Mouse (Mus musculus) splenic B cell, adult 2 months (primary cell): ENCODE measurements at regions not wholly inside any gene's neighbourhood (a gene's known extent, or its start where the extent isn't known, plus 50 kb on each side); places are given as distances from the start of the nearest gene placed in this dataset.
"Not testable (repeated sequence)": the region's sequence is repeated elsewhere in the genome, so short reads cannot be mapped to it uniquely, and the experiment has no call there.

Source experiments
- DNase-seq: peaks from one replicate; pipeline ENCODE4 v3.0.0-alpha.2; 2011; ENCODE audit warnings: low read depth, low spot score
- H3K27me3 ChIP-seq: 2 replicates; pipeline ENCODE4 v1.6.1; 2012; ENCODE audit warnings: mild to moderate bottlenecking, low read length, moderate library complexity, mixed read lengths; ENCODE audit not compliant: control insufficient read depth, poor library complexity, insufficient read depth, severe bottlenecking
- H3K36me3 ChIP-seq: 2 replicates; pipeline ENCODE4 v1.6.1; 2012; ENCODE audit warnings: mild to moderate bottlenecking, low read length, moderate library complexity, mixed read lengths; ENCODE audit not compliant: control insufficient read depth, poor library complexity, insufficient read depth, severe bottlenecking

DNA sequence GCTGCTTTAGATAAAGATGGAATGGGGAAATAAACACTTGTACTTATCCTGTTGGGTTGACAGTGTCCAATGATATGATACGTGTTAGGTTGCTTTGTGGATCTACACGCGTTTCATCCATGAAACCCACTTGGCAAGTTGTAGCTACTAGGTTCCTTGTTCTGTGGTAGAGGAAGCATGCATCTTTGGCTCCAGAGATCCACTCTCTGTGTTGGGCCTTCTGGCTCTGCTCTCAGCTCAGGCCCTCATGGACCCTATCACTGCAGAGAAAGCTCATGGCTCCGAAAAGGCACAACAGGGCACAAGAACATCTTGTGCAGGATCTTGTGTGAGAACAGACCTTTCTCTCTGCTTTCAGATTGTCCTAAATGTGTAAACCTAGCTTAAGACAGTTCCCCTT, 122.3 kb downstream of the Enc1 start:
- no peaks in the 10 kb centered on the region for H3K27me3 ChIP-seq
- DNase-seq: no peak
- no peaks in the 10 kb centered on the region for H3K36me3 ChIP-seq

DNA sequence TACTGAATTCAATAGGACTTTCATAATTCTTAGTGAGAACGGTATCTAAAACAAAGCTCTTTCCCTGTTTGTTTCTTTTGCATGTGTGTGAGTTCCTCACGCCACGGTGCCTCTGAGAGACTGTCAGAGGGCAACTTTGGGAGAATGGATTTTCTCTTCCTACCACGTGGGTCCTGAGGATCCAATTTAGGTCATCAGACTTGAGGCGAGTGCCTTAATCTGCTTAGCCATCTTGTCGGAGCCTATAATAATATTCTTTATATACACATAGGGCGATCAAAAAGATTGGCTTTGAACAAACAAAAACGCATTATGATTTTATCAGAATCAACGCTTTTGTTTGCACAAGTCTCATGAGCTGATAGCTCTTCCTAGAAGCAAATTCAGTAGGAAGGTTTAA, 119.6 kb downstream of the Enc1 start:
- H3K36me3 ChIP-seq: no peaks in the 10 kb centered on the region
- DNase-seq: no peak
- no peaks in the 10 kb centered on the region for H3K27me3 ChIP-seq

DNA sequence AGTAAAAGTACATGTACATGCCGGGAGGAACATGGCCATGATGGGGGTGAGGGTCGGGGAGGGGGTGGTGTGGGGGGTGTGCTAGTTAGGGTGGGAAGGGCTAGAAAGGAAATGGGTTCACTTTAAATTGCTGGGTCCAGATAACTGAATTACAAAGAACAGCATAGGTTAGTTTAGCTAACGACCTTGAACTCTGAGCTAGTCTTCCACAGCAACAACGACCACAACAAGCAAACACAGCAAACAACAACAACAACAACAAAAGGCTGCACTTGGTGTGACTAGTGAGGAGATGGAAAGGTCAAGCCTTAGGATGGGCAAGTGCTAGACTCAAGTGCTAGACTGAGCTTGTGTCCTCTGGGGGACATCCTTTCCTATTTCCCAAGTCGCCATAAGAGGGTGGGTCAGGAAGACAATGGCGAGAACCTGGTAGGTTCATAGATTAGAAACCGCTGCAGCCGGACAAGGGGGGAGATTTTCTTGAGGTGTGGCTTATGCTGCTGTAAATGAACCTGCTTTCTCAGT, 117.9 kb downstream of the Enc1 start:
- no peaks in the 10 kb centered on the region for H3K27me3 ChIP-seq
- H3K36me3 ChIP-seq: no peaks in the 10 kb centered on the region
- DNase-seq: no peak

DNA sequence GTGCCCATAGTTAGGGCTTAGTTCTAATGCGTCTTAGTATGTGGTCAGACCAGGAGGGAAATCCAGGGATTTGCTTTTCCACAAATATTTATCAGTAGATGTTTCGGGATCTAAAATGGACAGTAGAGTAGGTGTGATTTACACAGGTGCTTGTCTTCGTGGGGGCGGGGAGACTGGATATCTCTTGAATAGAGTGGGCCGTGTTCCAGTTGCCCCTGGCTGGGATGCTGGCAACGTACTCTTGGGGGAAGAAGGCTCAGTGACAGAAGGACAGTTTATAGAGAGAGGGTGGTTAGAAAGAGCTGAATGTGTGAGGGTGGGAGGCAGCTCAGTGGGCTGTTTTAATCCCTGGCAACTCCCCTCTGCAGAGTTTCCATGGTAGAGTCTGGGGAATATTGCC, 117.4 kb downstream of the Enc1 start:
- no peaks in the 10 kb centered on the region for H3K36me3 ChIP-seq
- DNase-seq: no peak
- no peaks in the 10 kb centered on the region for H3K27me3 ChIP-seq

DNA sequence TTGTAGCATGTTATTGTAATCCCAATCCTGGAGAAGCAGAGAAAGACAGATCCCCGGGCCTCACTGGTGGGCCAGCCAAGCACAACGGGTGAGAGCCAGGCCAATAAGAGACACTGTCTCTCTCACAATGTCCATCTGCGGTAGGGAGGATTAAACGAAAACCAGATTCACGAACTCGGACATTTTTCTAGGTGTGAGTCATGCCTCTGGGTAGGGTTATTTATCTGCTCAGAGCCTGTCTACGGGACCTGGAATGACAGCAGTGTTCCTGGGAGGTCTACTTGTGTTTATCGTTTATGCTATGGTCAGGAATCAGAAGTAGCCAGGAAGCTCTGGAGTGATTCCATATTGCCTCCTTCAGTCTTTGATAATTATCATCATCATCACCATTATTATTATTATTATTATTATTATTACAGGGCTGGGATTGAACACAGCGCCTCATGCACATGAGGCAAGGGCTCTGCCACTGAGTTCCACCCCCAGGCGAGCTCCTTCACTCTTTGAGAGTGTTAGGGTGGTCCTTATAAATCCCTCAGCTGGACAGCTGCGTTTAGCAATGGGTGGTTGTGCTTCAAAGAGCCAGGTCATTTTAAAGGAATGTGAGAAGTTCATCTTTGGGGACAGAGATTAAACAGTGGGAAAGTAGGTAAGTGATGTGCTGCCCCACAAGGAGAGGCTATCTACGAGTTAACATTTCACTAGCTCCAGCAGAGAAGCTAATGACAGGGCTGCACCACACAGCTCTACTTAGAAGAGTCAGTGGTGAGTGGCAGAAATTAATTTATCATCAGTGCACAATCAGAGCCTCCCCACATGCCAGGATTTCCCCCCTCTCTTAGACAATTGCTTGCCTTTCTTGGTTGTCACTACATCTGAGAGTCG, 116.3 kb downstream of the Enc1 start:
- Histone ChIP-seq H3K36me3 (no peaks in the 10 kb centered on the region), H3K27me3 (no peaks in the 10 kb centered on the region)
- DNase-seq: no peak

DNA sequence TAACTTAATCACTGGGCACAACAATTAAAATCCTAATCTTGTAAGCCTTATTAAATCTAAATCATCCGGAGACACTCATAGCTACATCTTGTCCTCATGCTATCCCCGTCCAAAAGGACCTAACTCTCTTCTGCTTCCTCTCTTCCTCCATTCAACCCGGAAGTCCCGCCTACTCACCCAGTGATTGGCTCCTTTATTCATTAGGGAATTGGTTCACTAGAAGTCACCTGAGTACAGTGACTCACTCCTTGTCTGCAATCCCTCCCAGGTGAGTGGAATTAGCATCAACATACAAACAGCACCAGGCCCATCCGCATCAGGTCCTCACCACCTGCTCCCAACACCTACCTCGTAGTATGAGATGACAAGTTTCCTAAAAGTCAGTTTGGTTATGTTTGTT, 114.5 kb downstream of the Enc1 start:
- not testable (repeated sequence) for DNase-seq, H3K27me3 ChIP-seq, H3K36me3 ChIP-seq

DNA sequence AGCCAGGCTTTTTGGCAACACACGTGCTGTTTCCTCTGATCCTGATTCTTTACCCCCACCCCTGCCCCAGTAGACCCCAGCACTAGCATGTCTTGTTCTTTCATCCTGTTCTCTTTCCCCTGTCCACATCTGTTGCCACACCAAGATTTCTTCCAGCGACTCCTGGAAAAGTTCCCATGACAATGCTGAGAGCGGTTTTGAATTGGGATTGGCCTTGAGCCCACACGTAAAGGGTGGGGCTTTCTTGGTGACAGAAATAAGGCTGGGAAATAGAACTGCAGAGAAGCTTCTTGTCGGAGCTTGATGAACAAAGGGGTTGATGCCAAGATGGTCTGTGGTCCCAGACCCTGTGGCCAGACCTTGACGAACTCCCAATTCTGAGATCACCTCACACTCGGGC, 106.8 kb downstream of the Enc1 start:
- Histone ChIP-seq H3K27me3 (no peaks in the 10 kb centered on the region), H3K36me3 (no peaks in the 10 kb centered on the region)
- no peak for DNase-seq

DNA sequence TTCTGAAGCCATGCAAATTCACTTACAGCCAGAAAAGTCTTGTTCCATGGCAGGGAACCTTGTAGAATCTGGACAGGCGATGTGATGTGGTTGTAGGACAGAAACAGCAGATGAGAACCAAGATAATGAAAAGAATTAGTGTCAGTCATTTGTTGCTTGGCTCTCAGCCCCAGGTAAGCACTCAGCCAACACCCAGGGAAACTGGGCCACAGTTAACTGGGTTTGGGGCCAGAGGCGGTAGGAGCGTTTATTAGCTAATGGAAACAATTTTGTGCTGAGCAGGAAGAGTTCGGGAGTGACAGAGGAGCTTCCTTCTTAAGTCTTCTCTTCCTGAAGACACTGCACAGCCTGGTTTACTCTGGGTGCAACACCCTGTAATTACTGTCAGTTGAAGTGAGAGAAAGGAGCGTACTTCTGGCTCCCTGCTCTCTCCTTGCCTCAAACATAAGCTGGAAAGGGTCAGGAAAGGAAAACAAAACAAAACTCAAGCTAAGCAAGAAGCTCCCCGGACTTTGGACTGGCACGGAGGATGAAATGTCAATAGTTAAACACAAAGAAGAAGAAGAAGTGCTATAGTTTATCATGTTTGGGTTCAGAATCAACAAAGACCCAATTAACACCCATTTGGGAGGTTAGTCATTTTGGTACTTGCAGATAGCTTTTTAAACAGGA, 100.4 kb downstream of the Enc1 start:
- no peak for DNase-seq
- Histone ChIP-seq H3K36me3 (no peaks in the 10 kb centered on the region), H3K27me3 (no peaks in the 10 kb centered on the region)

DNA sequence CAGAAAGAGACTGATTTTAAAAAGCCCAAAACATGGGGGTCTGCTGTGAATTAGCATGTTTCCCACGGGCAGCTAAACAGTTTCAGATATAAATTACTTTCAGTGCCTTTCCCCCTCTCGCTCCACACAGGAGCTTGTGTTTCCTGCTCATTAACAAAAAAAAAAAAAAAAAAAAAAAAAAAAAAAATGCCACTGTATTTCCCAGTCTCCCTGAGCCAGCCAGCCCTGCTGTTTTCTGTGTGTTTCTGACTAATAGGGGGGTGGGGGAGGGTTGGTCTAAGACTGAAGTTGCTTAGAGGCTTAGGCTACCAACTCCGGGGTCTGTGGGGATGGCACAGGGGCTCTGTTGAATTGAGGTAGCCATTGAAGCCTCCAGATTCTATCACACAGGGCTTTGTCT, 97.0 kb downstream of the Enc1 start:
- Histone ChIP-seq H3K36me3 (no peaks in the 10 kb centered on the region), H3K27me3 (no peaks in the 10 kb centered on the region)
- DNase-seq: no peak

DNA sequence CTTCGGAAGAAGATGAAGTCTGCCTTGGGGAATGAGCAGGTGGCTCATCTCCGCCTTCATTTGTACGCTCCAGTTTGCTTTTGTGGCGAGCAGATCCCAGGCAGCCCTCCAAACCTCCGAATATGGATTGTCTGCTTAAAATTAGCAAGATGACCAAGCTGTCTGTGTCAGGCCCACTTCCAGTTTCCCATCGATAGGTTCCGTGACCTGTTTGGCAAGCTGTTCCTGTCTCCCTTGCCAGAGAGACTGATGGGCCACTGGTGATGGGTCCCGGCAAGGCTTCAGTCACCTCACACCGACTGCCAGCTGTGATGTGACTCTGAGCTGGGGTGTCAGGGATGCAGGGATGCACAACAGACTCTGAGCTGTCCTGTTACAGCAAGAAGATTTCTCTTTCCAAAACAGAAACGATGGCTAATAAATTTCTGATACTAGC, 96.4 kb downstream of the Enc1 start:
- no peak for DNase-seq
- no peaks in the 10 kb centered on the region for H3K36me3 ChIP-seq
- no peaks in the 10 kb centered on the region for H3K27me3 ChIP-seq

DNA sequence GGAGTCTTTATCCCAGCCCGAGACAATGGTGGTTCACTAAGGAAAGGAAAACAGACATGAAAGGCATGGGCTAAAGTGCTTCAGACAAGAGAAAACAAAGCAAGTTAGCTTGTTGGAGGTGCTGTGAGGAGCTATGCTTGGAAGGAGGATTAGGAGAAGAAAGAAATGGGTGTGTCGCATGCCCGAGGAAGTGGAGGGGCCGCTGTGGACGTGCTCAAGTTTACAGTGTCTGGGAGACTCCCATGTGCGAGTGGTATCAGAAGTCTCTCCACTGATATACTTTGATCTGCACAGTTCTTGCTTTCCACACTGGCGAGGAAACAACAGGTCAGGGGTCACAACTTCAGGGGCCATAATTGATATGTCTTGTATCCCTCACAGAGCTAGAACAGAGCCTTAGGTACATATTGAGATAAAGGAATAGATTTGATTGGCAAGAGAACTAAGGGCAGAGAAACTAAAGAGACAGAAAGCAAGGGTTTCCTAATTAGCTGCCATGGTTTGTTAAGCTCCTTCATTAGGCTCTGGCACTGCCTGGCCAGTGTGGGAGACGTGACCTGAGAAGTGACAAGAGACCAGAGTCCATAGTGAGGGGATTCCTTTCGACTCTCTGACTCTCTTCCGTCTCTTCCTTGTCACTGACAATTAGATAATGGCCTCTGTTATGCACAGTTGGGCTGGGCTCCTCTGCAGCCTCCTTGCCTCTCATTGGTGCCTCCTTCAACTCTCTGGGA, 93.1 kb downstream of the Enc1 start:
- H3K27me3 ChIP-seq: no peaks in the 10 kb centered on the region
- no peaks in the 10 kb centered on the region for H3K36me3 ChIP-seq

DNA sequence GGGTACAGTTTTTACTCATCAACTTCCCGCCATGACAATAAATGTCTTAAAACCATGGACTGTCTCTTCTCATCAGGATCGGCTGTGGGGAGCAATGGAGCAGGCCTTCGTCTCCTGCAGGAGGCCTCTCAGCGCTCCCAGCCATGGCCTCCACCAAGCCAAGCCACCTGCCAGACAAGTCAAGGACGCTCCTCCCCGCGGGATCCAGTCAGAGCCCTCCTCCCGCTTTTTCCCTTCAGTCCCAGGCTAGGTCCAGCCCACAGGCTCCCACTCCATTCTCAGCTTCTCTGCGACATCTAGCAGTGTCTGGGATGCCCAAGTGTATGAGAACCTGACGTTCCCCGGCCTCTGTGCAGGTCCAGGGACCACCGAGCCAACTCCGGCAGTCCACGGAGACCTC, 90.2 kb downstream of the Enc1 start:
- no peak for DNase-seq
- H3K27me3 ChIP-seq: no peaks in the 10 kb centered on the region
- no peaks in the 10 kb centered on the region for H3K36me3 ChIP-seq

More for the DNA sequence above, 93.1 kb downstream of the Enc1 start:
- no peak for DNase-seq

DNA sequence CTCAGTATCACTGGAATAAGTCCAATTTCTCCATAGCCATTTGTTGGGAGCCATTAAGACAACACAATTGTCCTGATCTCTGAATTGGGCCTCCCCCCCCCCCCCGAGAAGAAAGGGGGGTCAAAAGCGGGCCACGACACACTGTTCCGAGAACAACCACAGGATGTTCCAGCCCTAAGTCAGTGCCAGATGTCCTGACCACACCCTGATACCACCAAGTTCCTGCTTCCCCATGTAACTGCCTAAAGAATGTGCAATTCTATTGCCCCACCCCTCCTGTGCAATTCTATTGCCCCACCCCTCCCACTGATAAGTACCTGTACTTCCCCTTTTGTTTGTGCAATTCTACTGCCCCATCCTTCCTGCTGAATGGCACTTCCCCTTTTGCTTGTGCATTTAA, 80.4 kb downstream of the Enc1 start:
- not testable (repeated sequence) for DNase-seq, H3K27me3 ChIP-seq, H3K36me3 ChIP-seq

DNA sequence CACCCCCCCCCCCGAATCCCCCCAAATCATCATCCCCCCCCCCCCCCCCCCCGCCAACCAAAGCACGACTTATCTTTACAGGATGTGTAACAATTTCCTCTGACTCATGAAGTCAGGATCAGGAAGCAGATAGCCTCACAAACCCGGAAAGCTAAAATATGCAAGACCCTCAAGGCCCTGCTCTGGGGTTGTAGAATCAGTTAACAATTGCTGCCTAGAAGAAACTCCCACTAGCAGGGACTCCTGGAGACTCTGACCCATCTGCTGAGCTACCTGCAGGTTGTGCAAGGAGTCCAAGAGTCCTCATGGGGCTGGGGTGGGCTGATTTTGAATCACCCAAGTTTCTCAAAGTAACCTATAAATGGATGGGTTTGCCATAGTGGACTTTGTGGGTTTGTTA, 79.9 kb downstream of the Enc1 start:
- no peaks in the 10 kb centered on the region for H3K27me3 ChIP-seq
- no peaks in the 10 kb centered on the region for H3K36me3 ChIP-seq
- DNase-seq: no peak

DNA sequence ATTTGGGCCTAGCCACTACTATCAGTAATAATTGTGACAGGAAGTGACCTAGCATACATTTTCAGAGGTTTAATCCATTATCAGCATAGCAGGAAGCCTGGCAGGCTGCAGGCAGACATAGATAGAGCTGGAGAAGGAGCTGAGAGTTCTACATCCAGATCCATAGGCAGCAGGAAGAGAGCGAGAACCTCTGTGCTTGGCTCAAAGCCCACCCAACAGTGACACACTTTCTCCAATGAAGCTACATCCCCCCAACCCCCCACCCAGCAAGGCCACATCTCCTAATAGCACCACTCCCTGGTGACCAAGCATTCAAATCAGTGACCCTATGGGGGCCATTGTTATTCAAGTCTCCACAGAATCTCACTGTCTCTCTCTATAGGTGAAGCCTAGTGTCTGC, 79.4 kb downstream of the Enc1 start:
- no peak for DNase-seq
- H3K27me3 ChIP-seq: no peaks in the 10 kb centered on the region
- no peaks in the 10 kb centered on the region for H3K36me3 ChIP-seq
